Mouse (Mus musculus) cortical plate, adult 2 months (tissue): ENCODE data around the gene Mindy2. TPM values are rescaled to one million over a fixed set of nuclear protein-coding genes. Genes with fewer than 3 reads are reported as not detected.

ENCODE experiments used
- H3K27ac ChIP-seq: fragments of 200-500 bp; 2 replicates; pipeline ENCODE4 v1.5.1; 2012; ENCODE audit warnings: low read length, control low read depth, inconsistent platforms; ENCODE audit not compliant: insufficient read depth
- H3K4me1 ChIP-seq: fragments of 200-500 bp; 2 replicates; pipeline ENCODE4 v1.6.1; 2011; ENCODE audit warnings: low read length; ENCODE audit not compliant: control insufficient read depth, insufficient read depth
- H3K4me3 ChIP-seq: fragments of 200-500 bp; 2 replicates; pipeline ENCODE4 v1.5.1; 2011; ENCODE audit warnings: mild to moderate bottlenecking, low read length, control low read depth; ENCODE audit not compliant: insufficient read depth
- CTCF ChIP-seq: fragments of 200-500 bp; IDR thresholded peaks from 2 replicates; pipeline ENCODE4 v1.5.1; 2011; ENCODE audit warnings: mild to moderate bottlenecking, control low read depth, low read length; ENCODE audit not compliant: insufficient read depth; ENCODE audit errors: extremely low read depth
- POLR2A ChIP-seq: fragments of 200-500 bp; IDR thresholded peaks from 2 replicates; pipeline ENCODE4 v1.6.1; 2011; ENCODE audit warnings: mild to moderate bottlenecking, low read length, control low read depth; ENCODE audit not compliant: insufficient read depth; ENCODE audit errors: extremely low read depth
- polyA plus RNA-seq: library from polyadenylated mRNA; depleted of rRNA; stranded (reverse); fragments of >200 nt; gene quantifications from 2 replicates; pipeline ENCODE4 v1.2.3, GENCODE M21; 2012; rRNA removed

The Mindy2 gene
- polyA plus RNA-seq, 1 experiment, result 26.2 TPM

- TF ChIP-seq CTCF (no peak), POLR2A (no peak)
These were observed 105.5 kb downstream of the Mindy2 start for GRCm38 (mm10) chr9:70551524-70551923.

More at GRCm38 (mm10) chr9:70551524-70551923, 105.5 kb downstream of the Mindy2 start:
- Histone ChIP-seq H3K4me1 (no peaks in the 10 kb centered on the region; the same call in 1 of the 2 replicates), H3K4me3 (no peak overlapping the region), H3K27ac (no peak overlapping the region)

Other genes with a start within 250 kb of the Mindy2 start
- 1.8 and 2.4 TPM in 2 replicates for gene Ccnb2, start 235.6 kb downstream of the Mindy2 start, polyA plus RNA-seq
- 32.5 and 33.1 TPM in 2 replicates for gene Rnf111, start 153.4 kb downstream of the Mindy2 start, polyA plus RNA-seq
- 51.2 and 55.3 TPM in 2 replicates for gene Sltm, start 114.4 kb downstream of the Mindy2 start, polyA plus RNA-seq
- gene Gm10642, start 923 bp downstream of the Mindy2 start, polyA plus RNA-seq, result 0.94 and 1.4 TPM in 2 replicates
- 37.5 and 38.0 TPM in 2 replicates for gene Adam10, start 21.8 kb upstream of the Mindy2 start, polyA plus RNA-seq